Comparison of ENCODE assay signal across 30 mouse cellular contexts in the genomic region with DNA sequence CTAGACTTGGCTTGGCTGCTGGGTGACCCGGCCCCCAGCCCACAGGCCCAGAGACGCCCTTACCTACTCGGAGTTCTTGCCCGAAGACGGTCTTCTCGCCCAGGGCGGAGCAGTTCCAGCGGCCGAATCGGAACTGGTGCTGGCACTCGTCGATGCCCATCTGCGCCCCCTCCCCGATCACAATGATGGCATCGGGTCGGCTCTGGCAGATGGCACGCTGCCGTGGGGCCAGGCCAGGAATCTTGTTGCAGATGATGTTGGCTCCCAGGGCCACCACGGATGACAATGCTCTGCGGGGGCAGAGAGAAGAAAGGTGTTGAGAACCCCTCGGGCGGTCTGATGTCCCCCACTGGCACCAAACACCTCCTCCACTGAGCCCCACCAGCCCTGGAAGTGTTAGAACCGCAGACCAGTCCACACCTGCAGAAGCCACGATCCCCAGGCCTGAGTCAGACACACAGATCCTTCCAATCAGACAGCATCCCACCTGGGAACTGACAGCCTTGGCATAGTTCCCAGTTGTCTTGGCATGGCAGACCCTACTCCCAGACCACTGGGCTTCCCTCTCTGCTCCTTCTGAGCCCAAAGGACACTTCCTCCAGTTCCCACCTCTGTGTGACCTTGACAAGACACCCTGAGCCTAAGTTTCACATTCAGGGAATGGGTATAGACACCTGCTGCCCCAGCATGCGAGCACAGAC. TPM values are rescaled to one million over a fixed set of nuclear protein-coding genes. Genes with fewer than 3 reads are reported as not detected.
"Had no signal": no experiment of that assay in that cellular context is flagged by ENCODE, and none has a peak within 500 bp of the region (broad histone marks: within the 10 kb centered on the region; RNA-seq: fewer than 3 reads in every experiment).

No protein-coding gene starts in this region.

- H3K9ac ChIP-seq: liver, embryonic 13.5 days; midbrain, embryonic 15.5 days; neural tube, embryonic 13.5 days; stomach, embryonic 15.5 days had no signal

- H3K27ac ChIP-seq: liver, embryonic 13.5 days; midbrain, embryonic 15.5 days; neural tube, embryonic 13.5 days; stomach, embryonic 15.5 days had no signal

- H3K9me3 ChIP-seq: liver, embryonic 13.5 days; midbrain, embryonic 15.5 days; stomach, embryonic 15.5 days had no signal

- H3K4me1 ChIP-seq: liver, embryonic 13.5 days; midbrain, embryonic 15.5 days; stomach, embryonic 15.5 days had no signal

- DNase-seq: kidney, adult 18-20 months; kidney, adult 9 months; kidney, postnatal 14 days; kidney, postnatal 4 days; liver, embryonic 13.5 days; lung, adult 2 months; lung, postnatal 14 days; lung, postnatal 4 days; retina, postnatal 1 day; right cerebral cortex, postnatal 25 days; spleen, adult 18-20 months; thymus, postnatal 25 days had no signal

- H3K4me2 ChIP-seq: liver, embryonic 13.5 days; midbrain, embryonic 11.5 days; midbrain, embryonic 15.5 days; neural tube, embryonic 13.5 days; stomach, embryonic 15.5 days had no signal

- H3K4me3 ChIP-seq: liver, embryonic 13.5 days; midbrain, embryonic 15.5 days; myocyte; neural tube, embryonic 13.5 days; stomach, embryonic 15.5 days had no signal

- ATAC-seq: midbrain, embryonic 15.5 days had no signal

- H3K27me3 ChIP-seq: midbrain, embryonic 15.5 days; neural tube, embryonic 13.5 days; stomach, embryonic 15.5 days had no signal

- H3K36me3 ChIP-seq: liver, embryonic 13.5 days; midbrain, embryonic 15.5 days; neural tube, embryonic 13.5 days; stomach, embryonic 15.5 days had no signal

RNA-seq across cellular contexts. Expression of a gene that starts 23.3 kb away (rescaled TPM):
- total RNA-seq: megakaryocyte progenitor cell, adult 5-6 weeks; megakaryocyte-erythroid progenitor cell, adult 5-6 weeks; monocyte, adult 5-6 weeks had no signal

RNA-seq across cellular contexts. Expression of a gene that starts 56.0 kb away (rescaled TPM):
- total RNA-seq: layer of hippocampus, adult 18-20 months; layer of hippocampus, postnatal 14 days; left cerebral cortex, postnatal 25 days; liver, adult 2 months; megakaryocyte progenitor cell, adult 5-6 weeks; megakaryocyte-erythroid progenitor cell, adult 5-6 weeks; monocyte, adult 5-6 weeks had no signal
- polyA plus RNA-seq: kidney, embryonic 16.5 days; limb, embryonic 11.5 days; limb, embryonic 14.5 days; liver, adult 2 months; liver, embryonic 13.5 days; liver, embryonic 16.5 days; lung, adult 2 months; lung, embryonic 16.5 days; midbrain, embryonic 11.5 days; midbrain, embryonic 15.5 days; myocyte; neural tube, embryonic 13.5 days; stomach, embryonic 15.5 days; thymus, postnatal 0 days had no signal
